In the genomic region with DNA sequence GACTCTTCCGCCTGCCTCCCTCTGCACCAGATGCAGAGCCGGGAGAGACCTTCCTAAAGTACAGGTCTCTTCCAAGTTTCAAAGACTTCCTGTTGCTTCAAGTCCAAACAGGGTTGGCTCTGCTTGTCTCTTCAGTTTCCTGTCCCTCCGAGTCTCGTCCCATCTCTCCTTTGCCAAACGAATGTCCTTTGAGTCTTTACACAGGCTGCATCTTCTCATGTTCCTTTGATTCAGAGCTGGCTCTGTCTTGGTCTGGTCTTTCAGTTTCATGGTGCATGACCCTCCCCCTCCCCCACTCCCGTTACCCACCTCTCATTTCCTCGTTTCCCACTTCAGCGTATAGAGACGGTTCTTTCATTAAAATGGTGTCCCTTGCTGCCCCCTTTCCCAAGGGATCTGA, we compare ENCODE assay signal across 16 mouse cellular contexts. TPM values are rescaled to one million over a fixed set of nuclear protein-coding genes. Genes with fewer than 3 reads are reported as not detected.
DNase-seq lines count a peak whose midpoint lies in the region; ATAC-seq and TF ChIP-seq lines count a peak whose summit lies in the region.
"Had no signal": no experiment of that assay in that cellular context is flagged by ENCODE, and none has a peak within 500 bp of the region (broad histone marks: within the 10 kb centered on the region; RNA-seq: fewer than 3 reads in every experiment).

No protein-coding gene starts in this region.

- 21% methylated on average over 9 of the region's 9 CpGs for WGBS in kidney, postnatal 0 days
- 44% methylated on average over 9 of the region's 9 CpGs for WGBS in spleen, adult 2 months
- 78% methylated on average over 9 of the region's 9 CpGs for WGBS in midbrain, embryonic 10.5 days

- ATAC-seq in kidney, postnatal 0 days (replicated peaks; ENCODE audit: low FRiP score, low read depth): no peak
- ATAC-seq in activated CD4-positive, CD25-positive, alpha-beta regulatory T cell, adult 4 months: peak; percentile 30
- ATAC-seq: forebrain, embryonic 14.5 days; midbrain, embryonic 13.5 days had no signal

- H3K9me3 ChIP-seq in kidney, postnatal 0 days (replicated peaks; ENCODE audit: low read length): no peaks in the 10 kb centered on the region
- H3K9me3 ChIP-seq in midbrain, embryonic 10.5 days (replicated peaks): 0 out of 2 replicates have a peak, but pooled peaks cover 6% of the 10 kb centered on the region
- H3K9me3 ChIP-seq: embryonic facial prominence, embryonic 10.5 days; limb, embryonic 12.5 days; midbrain, embryonic 13.5 days; neural tube, embryonic 15.5 days had no signal

- H3K9ac ChIP-seq in kidney, postnatal 0 days (ENCODE audit: low read depth, low read length): no peak overlapping the region
- H3K9ac ChIP-seq: limb, embryonic 12.5 days; liver, embryonic 14.5 days; midbrain, embryonic 13.5 days; neural tube, embryonic 15.5 days had no signal

- H3K36me3 ChIP-seq in kidney, postnatal 0 days (ENCODE audit: insufficient read depth, low read length): no peaks in the 10 kb centered on the region
- no peaks in the 10 kb centered on the region for H3K36me3 ChIP-seq in spleen, adult 2 months (ENCODE audit: control insufficient read depth, insufficient read depth, low read length)
- no peaks in the 10 kb centered on the region for H3K36me3 ChIP-seq in midbrain, embryonic 10.5 days
- H3K36me3 ChIP-seq: embryonic facial prominence, embryonic 10.5 days; limb, embryonic 12.5 days; midbrain, embryonic 13.5 days; neural tube, embryonic 15.5 days had no signal

- no peak for TF ChIP-seq POLR2A in spleen, adult 2 months (IDR thresholded peaks at IDR 0.05; ENCODE audit: low read depth, low read length)

- H3K27ac ChIP-seq in kidney, postnatal 0 days: no peak overlapping the region
- H3K27ac ChIP-seq in spleen, adult 2 months (ENCODE audit: insufficient read depth, low read length): peak overlapping the region; percentile 44
- H3K27ac ChIP-seq in midbrain, embryonic 10.5 days (replicated peaks): no peak overlapping the region
- H3K27ac ChIP-seq: embryonic facial prominence, embryonic 10.5 days; limb, embryonic 12.5 days; liver, embryonic 14.5 days; midbrain, embryonic 13.5 days; neural tube, embryonic 15.5 days had no signal

- H3K4me1 ChIP-seq in kidney, postnatal 0 days (replicated peaks; ENCODE audit: insufficient read depth, low read length): no peaks in the 10 kb centered on the region
- H3K4me1 ChIP-seq in spleen, adult 2 months (ENCODE audit: control insufficient read depth, insufficient read depth, insufficient read length): peaks cover 51% of the 10 kb centered on the region; the same call in 1 of the 2 replicates
- H3K4me1 ChIP-seq in midbrain, embryonic 10.5 days: peaks cover 7% of the 10 kb centered on the region; the same call in 1 of the 2 replicates
- H3K4me1 ChIP-seq: limb, embryonic 12.5 days had no signal

- peak; percentile 44 for DNase-seq in kidney, postnatal 0 days (ENCODE audit: low spot score)
- no peak for DNase-seq in kidney, adult 8-10 months
- DNase-seq in spleen, adult 2 months (ENCODE audit: low read depth in 1 of 2, low spot score in 2 of 2): peak in 1 of 2 experiments; percentile 19
- no peak for DNase-seq in spleen, postnatal 14 days (ENCODE audit: low spot score in 2 of 2)
- peak; percentile 27 to 29 for DNase-seq in thymus, postnatal 36 days
- DNase-seq in midbrain, embryonic 10.5 days (ENCODE audit: low spot score): no peak
- DNase-seq: adrenal gland, adult 8-10 months; cerebellum, adult 11-12 months; right cerebral cortex, postnatal 25 days had no signal

- no peak for TF ChIP-seq CTCF in kidney, postnatal 0 days (IDR thresholded peaks at IDR 0.05; ENCODE audit: low read depth)
- TF ChIP-seq CTCF in spleen, adult 2 months (IDR thresholded peaks at IDR 0.05; ENCODE audit: extremely low read depth, insufficient read depth, insufficient read length, insufficient replicate concordance): no peak

- no peak overlapping the region for H3K4me3 ChIP-seq in kidney, postnatal 0 days (replicated peaks; ENCODE audit: low read depth, low read length)
- no peak overlapping the region for H3K4me3 ChIP-seq in spleen, adult 2 months (ENCODE audit: extremely low read depth, insufficient read depth, insufficient read length)
- no peak overlapping the region for H3K4me3 ChIP-seq in midbrain, embryonic 10.5 days
- H3K4me3 ChIP-seq: embryonic facial prominence, embryonic 10.5 days; limb, embryonic 12.5 days; midbrain, embryonic 13.5 days; neural tube, embryonic 15.5 days had no signal

- no peaks in the 10 kb centered on the region for H3K27me3 ChIP-seq in kidney, postnatal 0 days (ENCODE audit: insufficient read depth, low read length)
- H3K27me3 ChIP-seq in spleen, adult 2 months (ENCODE audit: control insufficient read depth, insufficient read depth, low read length): no peaks in the 10 kb centered on the region
- no peaks in the 10 kb centered on the region for H3K27me3 ChIP-seq in midbrain, embryonic 10.5 days (ENCODE audit: low read depth, poor library complexity, severe bottlenecking)
- H3K27me3 ChIP-seq: limb, embryonic 12.5 days; midbrain, embryonic 13.5 days; neural tube, embryonic 15.5 days had no signal

- H3K4me2 ChIP-seq in kidney, postnatal 0 days (ENCODE audit: low read length): no peak overlapping the region
- H3K4me2 ChIP-seq: limb, embryonic 12.5 days; midbrain, embryonic 13.5 days; neural tube, embryonic 15.5 days had no signal

RNA-seq across cellular contexts. Expression of gene Mdm1, which starts 47.9 kb away (rescaled TPM):
- polyA plus RNA-seq in kidney, postnatal 0 days (2015; fragmentation: Nextera tagmentation; extraction: Ambion mirVana): 16.1 and 19.4 TPM in 2 replicates
- 2.9 and 3.4 TPM in 2 replicates for polyA plus RNA-seq in spleen, adult 2 months (2012; rRNA removed)
- 10 to 100 TPM in 1 of 2 experiments, 1 to 10 TPM in 1; 6.3 to 10.3 TPM for polyA plus RNA-seq in activated CD4-positive, CD25-positive, alpha-beta regulatory T cell, adult 4 months (2017; shearing (Covaris generic))
- 53.8 and 56.2 TPM in 2 replicates for polyA plus RNA-seq in midbrain, embryonic 10.5 days (2016; fragmentation: Nextera tagmentation; extraction: Ambion mirVana)

Comparison
In these comparisons a context has a peak if more than half of its experiments do, and no peak if none do; other contexts are left out.
1. DNase-seq: peak in kidney, postnatal 0 days (single experiment) and thymus, postnatal 36 days (2 of 2); none in kidney, adult 8-10 months (0 of 2), spleen, postnatal 14 days (0 of 2) and midbrain, embryonic 10.5 days (single experiment).